Mouse (Mus musculus) MEL (cell line): Measurements from ENCODE around the gene Gpr34. TPM values are rescaled to one million over a fixed set of nuclear protein-coding genes. Genes with fewer than 3 reads are reported as not detected.

Experiments
- DNase-seq: peaks from one replicate; pipeline ENCODE4 v3.0.0; 2011; ENCODE audit warnings: low read depth, low spot score
- H3K27ac ChIP-seq: 2 replicates; pipeline ENCODE4 v1.5.1; 2012; ENCODE audit warnings: low read depth, mild to moderate bottlenecking, control low read depth, low read length, moderate library complexity; ENCODE audit not compliant: control insufficient read depth
- H3K27me3 ChIP-seq, 2 experiments: fragments of 150-350 bp in 1 of 2; sonication (generic) in 1 of 2; 2 replicates each; pipeline ENCODE4 v1.6.1; 2012; ENCODE audit warnings: low read length in 2 of 2, mild to moderate bottlenecking in 2 of 2, improper control_type of control experiment in 1 of 2, moderate library complexity in 1 of 2; ENCODE audit not compliant: insufficient read depth in 2 of 2, control insufficient read depth in 1 of 2
- H3K36me3 ChIP-seq, 2 experiments: 2 replicates each; pipeline ENCODE4 v1.6.1; 2012 to 2014; ENCODE audit warnings: low read length in 2 of 2, improper control_type of control experiment in 1 of 2, inconsistent platforms in 1 of 2, mild to moderate bottlenecking in 1 of 2; ENCODE audit not compliant: insufficient read depth in 2 of 2, control insufficient read depth in 1 of 2
- H3K4me1 ChIP-seq, 2 experiments: fragments of 150-350 bp in 1 of 2; sonication (generic) in 1 of 2; 2 replicates each; pipeline ENCODE4 v1.6.1; 2012; ENCODE audit warnings: low read length in 2 of 2, improper control_type of control experiment in 1 of 2, mild to moderate bottlenecking in 1 of 2; ENCODE audit not compliant: insufficient read depth in 2 of 2, control insufficient read depth in 1 of 2
- H3K4me3 ChIP-seq, 2 experiments: fragments of 150-350 bp in 1 of 2; sonication (generic) in 1 of 2; 2 replicates each; pipeline ENCODE4 v1.5.1; 2012; ENCODE audit warnings: low read depth in 2 of 2, low read length in 2 of 2, mild to moderate bottlenecking in 2 of 2, moderate library complexity in 2 of 2, control low read depth in 1 of 2, improper control_type of control experiment in 1 of 2; ENCODE audit not compliant: control insufficient read depth in 1 of 2, insufficient read depth in 1 of 2
- H3K79me2 ChIP-seq: 2 replicates; pipeline ENCODE4 v1.6.1; 2012; ENCODE audit warnings: mild to moderate bottlenecking, low read length, moderate library complexity; ENCODE audit not compliant: control insufficient read depth, poor library complexity, insufficient read depth
- H3K9ac ChIP-seq: 2 replicates; pipeline ENCODE4 v1.6.1; 2012; ENCODE audit warnings: low read depth, mild to moderate bottlenecking, control low read depth, low read length, moderate library complexity; ENCODE audit not compliant: control insufficient read depth, poor library complexity, severe bottlenecking
- H3K9me3 ChIP-seq: fragments of 150-350 bp; sonication (generic); replicated peaks from 2 replicates; pipeline ENCODE4 v1.6.1; 2012; ENCODE audit warnings: mild to moderate bottlenecking, low read length, improper control_type of control experiment, moderate library complexity; ENCODE audit not compliant: insufficient read depth
- BHLHE40 ChIP-seq: IDR thresholded peaks from 2 replicates; pipeline ENCODE4 v1.6.1; 2012; ENCODE audit warnings: low read depth, mild to moderate bottlenecking, inconsistent platforms, low read length, improper control_type of control experiment, borderline replicate concordance
- E2F4 ChIP-seq: IDR thresholded peaks from 2 replicates; pipeline ENCODE4 v1.6.1; 2011; ENCODE audit warnings: low read depth, low read length, improper control_type of control experiment, borderline replicate concordance
- GABPA ChIP-seq: IDR thresholded peaks from 2 replicates; pipeline ENCODE4 v1.6.1; 2012; ENCODE audit warnings: low read depth, mild to moderate bottlenecking, inconsistent platforms, low read length, improper control_type of control experiment, moderate library complexity
- GATA1 ChIP-seq: IDR thresholded peaks from 2 replicates; pipeline ENCODE4 v1.6.1; 2011; ENCODE audit warnings: low read depth, low read length, improper control_type of control experiment
- HCFC1 ChIP-seq: IDR thresholded peaks from 2 replicates; pipeline ENCODE4 v1.6.1; 2012; ENCODE audit warnings: low read depth, mild to moderate bottlenecking, inconsistent platforms, low read length, improper control_type of control experiment, moderate library complexity
- MAX ChIP-seq: IDR thresholded peaks from 2 replicates; pipeline ENCODE4 v1.6.1; 2011; ENCODE audit warnings: low read length, improper control_type of control experiment
- MAZ ChIP-seq: IDR thresholded peaks from 2 replicates; pipeline ENCODE4 v1.6.1; 2012; ENCODE audit warnings: low read depth, mild to moderate bottlenecking, inconsistent platforms, low read length, improper control_type of control experiment
- MEF2A ChIP-seq: IDR thresholded peaks from 2 replicates; pipeline ENCODE4 v1.6.1; 2014; ENCODE audit warnings: low read depth, mild to moderate bottlenecking, inconsistent platforms, low read length, improper control_type of control experiment; ENCODE audit not compliant: poor library complexity, insufficient replicate concordance, severe bottlenecking; ENCODE audit errors: extremely low read depth
- MXI1 ChIP-seq: IDR thresholded peaks from 2 replicates; pipeline ENCODE4 v1.6.1; 2011; ENCODE audit warnings: mild to moderate bottlenecking, low read depth, low read length, improper control_type of control experiment
- MYB ChIP-seq: IDR thresholded peaks from 2 replicates; pipeline ENCODE4 v1.6.1; 2011; ENCODE audit warnings: mild to moderate bottlenecking, low read depth, low read length, improper control_type of control experiment
- NRF1 ChIP-seq: IDR thresholded peaks from 2 replicates; pipeline ENCODE4 v1.6.1; 2014; ENCODE audit warnings: low read depth, mild to moderate bottlenecking, inconsistent platforms, low read length, improper control_type of control experiment, moderate library complexity; ENCODE audit not compliant: poor library complexity, insufficient read depth, severe bottlenecking
- POLR2AphosphoS2 ChIP-seq: IDR thresholded peaks from 2 replicates; pipeline ENCODE4 v1.6.1; 2011; ENCODE audit warnings: low read length, improper control_type of control experiment
- RAD21 ChIP-seq: IDR thresholded peaks from 2 replicates; pipeline ENCODE4 v1.6.1; 2011; ENCODE audit warnings: mild to moderate bottlenecking, low read depth, low read length, improper control_type of control experiment
- TBP ChIP-seq: IDR thresholded peaks from 2 replicates; pipeline ENCODE4 v1.8.0; 2011; ENCODE audit warnings: low read depth, low read length, improper control_type of control experiment
- TCF12 ChIP-seq: IDR thresholded peaks from 2 replicates; pipeline ENCODE4 v1.6.1; 2014; ENCODE audit warnings: low read depth, mild to moderate bottlenecking, inconsistent platforms, low read length, improper control_type of control experiment, moderate library complexity
- UBTF ChIP-seq: IDR thresholded peaks from 2 replicates; pipeline ENCODE4 v1.6.1; 2012; ENCODE audit warnings: low read depth, mild to moderate bottlenecking, inconsistent platforms, low read length, improper control_type of control experiment, moderate library complexity, borderline replicate concordance; ENCODE audit not compliant: insufficient read depth
- USF2 ChIP-seq, 2 experiments: IDR thresholded peaks; 2 replicates each; pipeline ENCODE4 v1.6.1; 2011 to 2012; ENCODE audit warnings: improper control_type of control experiment in 2 of 2, low read length in 2 of 2, borderline replicate concordance in 1 of 2, inconsistent platforms in 1 of 2, low read depth in 1 of 2, mild to moderate bottlenecking in 1 of 2; ENCODE audit not compliant: insufficient read depth in 1 of 2
- ZKSCAN1 ChIP-seq: IDR thresholded peaks from 2 replicates; pipeline ENCODE4 v1.6.1; 2012; ENCODE audit warnings: low read depth, mild to moderate bottlenecking, inconsistent platforms, low read length, improper control_type of control experiment, moderate library complexity
- ZMIZ1 ChIP-seq: IDR thresholded peaks from 2 replicates; pipeline ENCODE4 v1.6.1; 2012; ENCODE audit warnings: low read depth, mild to moderate bottlenecking, inconsistent platforms, low read length, improper control_type of control experiment, moderate library complexity
- ZNF384 ChIP-seq: IDR thresholded peaks from 2 replicates; pipeline ENCODE4 v1.6.1; 2012; ENCODE audit warnings: low read depth, mild to moderate bottlenecking, inconsistent platforms, low read length, improper control_type of control experiment
- polyA plus RNA-seq, 2 experiments: library from polyadenylated mRNA; stranded (reverse) in 1 of 2; unstranded in 1 of 2; fragments of >175 nt in 1 of 2; fragments of >200 nt in 1 of 2; gene quantifications; 2 replicates each; pipeline versions ENCODE4 v1.2.1 to v1.2.4; 2012; ENCODE audit warnings: low replicate concordance in 2 of 2, low read depth in 1 of 2; ENCODE audit not compliant: insufficient read length in 2 of 2, insufficient read depth in 1 of 2, missing spikeins in 1 of 2
- total RNA-seq: library from RNA; depleted of rRNA; stranded (reverse); fragments of 300-350 nt; gene quantifications from 2 replicates; pipeline ENCODE4 v1.2.3, GENCODE M21; 2012

Gpr34 gene
- total and polyA plus RNA-seq, 3 experiments: 0.04 TPM; not detected in 2

DNA sequence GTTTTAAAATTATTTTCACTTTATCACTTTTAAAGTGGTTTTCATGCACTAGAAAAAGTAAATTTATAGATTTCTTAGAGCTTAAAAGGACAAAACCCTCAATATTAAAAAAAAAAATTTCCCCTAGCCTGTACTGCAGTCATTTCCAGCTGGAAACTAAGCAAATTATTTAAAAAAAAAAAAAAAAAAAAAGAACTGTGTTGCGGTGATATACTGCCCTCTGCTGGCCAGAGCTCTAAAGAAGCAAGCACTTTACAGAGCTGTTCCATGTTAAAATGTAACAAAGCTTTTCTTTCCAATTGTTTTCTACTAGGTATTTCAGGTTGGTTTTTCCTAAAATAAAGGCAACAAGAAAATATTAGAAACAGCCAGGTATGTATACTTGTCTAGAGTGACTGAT is 24.8 kb downstream of the Gpr34 start (continued):
- TF ChIP-seq MEF2A: no peak
- no peak for TF ChIP-seq POLR2AphosphoS2
- TF ChIP-seq ZMIZ1: no peak

DNA sequence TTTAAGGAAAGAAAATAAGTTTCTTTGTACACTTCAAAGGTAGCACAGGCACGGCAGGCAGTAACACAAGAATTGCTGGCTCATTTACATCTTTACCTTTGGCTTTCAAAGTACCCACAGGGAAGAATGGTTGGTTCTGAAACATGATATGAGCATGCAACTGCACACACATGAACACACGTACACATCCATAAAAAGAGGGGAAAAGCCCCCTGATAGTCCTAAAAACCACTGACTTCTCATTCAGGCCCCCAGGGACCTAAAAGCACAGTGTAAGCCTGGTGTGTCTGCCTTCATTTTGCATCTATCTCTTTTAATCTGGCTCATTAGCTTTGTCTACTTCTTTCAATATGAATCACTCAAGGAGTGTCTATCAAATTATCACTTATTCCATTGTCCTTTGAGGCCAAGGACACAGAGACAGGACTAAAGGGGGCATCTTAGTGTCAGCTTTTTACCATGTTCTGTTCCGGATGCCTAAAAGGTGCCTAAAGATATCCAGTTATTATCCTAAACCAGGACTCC is 26.8 kb downstream of the Gpr34 start:
- Histone ChIP-seq H3K36me3 (peaks cover 0 to 28% of the 10 kb centered on the region in 2 experiments; a peak in 2 of 4 replicates), H3K9ac (no peak overlapping the region), H3K79me2 (no peaks in the 10 kb centered on the region), H3K4me3 (no peak overlapping the region), H3K4me1 (peaks cover 6 to 15% of the 10 kb centered on the region in 2 experiments), H3K27ac (no peak overlapping the region), H3K9me3 (no peaks in the 10 kb centered on the region), H3K27me3 (no peaks in the 10 kb centered on the region)
- no peak for DNase-seq
- no peak for TF ChIP-seq MXI1
- no peak for TF ChIP-seq MAX
- TF ChIP-seq ZNF384: no peak
- TF ChIP-seq TBP: no peak
- no peak for TF ChIP-seq MAZ
- TF ChIP-seq RAD21: no peak
- no peak for TF ChIP-seq HCFC1
- TF ChIP-seq TCF12: no peak
- no peak for TF ChIP-seq BHLHE40
- TF ChIP-seq GATA1: no peak
- no peak for TF ChIP-seq UBTF
- no peak for TF ChIP-seq ZKSCAN1
- no peak for TF ChIP-seq USF2 (IDR thresholded peaks at IDR 0.05; ENCODE audit: borderline replicate concordance in 1 of 2, insufficient read depth in 1 of 2, low read depth in 1 of 2, low read length in 2 of 2)
- TF ChIP-seq MYB: no peak
- TF ChIP-seq NRF1: no peak
- no peak for TF ChIP-seq GABPA
- TF ChIP-seq E2F4: no peak
